Mouse (Mus musculus): Measurements from ENCODE around the gene Hapln2. TPM values are rescaled to one million over a fixed set of nuclear protein-coding genes. Genes with fewer than 3 reads are reported as not detected.
A peak's percentile ranks its signal among the peaks of the same experiment; 100 is the strongest.

Gene Hapln2
- polyA plus RNA-seq (2014; fragmentation: Nextera tagmentation; extraction: Ambion mirVana) = 0.11 TPM in 1 of 2 replicates, not detected in the other

DNA sequence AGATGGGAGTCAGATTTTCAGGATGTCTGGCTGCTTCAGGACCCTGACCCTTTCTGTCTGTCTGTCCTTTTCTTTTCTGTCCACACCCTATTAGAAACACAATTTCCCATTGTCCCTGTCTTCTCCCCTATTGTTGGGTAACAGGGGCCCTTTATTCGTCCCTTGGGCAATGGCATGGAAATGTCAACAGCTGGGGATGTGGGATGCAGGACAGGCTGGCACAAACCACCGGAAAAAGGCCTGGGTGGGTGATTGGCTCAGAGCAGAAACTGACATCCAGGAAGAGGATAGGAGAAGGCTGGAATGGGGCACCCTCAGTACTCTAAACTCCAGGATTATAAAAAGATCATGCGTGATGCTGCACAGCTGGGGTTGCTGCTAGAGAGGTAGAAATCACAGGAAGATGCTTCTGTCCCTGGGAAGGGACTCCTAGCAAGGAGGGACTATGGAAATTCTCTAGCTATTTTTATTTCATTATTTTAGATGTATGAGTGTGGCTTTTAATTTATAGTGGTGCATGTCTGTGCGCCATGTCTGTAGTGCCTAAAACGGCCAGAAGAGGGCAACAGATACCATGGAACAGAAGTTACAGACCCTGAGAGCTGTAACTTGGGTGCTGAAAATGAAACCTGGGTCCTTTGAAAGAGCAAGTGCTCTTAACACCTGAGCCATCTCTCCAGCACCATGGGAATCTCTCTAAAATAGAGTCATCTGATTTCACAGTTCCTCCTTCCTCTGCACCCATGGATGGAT is at the start of gene Hapln2:
TSS of gene Hapln2 (minus strand) at position 150 of the 753 bp plus-strand sequence.
- ATAC-seq (ENCODE audit: low FRiP score) (no peak), DNase-seq (ENCODE audit: low spot score, missing footprints) (peak; percentile 81)
- Histone ChIP-seq H3K9ac (ENCODE audit: low read length) (no peak within 1 kb of the TSS), H3K4me3 (ENCODE audit: low read depth, low read length) (no peak within 1 kb of the TSS), H3K36me3 (ENCODE audit: control insufficient read depth, insufficient read depth, low read length) (no peaks in the 10 kb centered on the region), H3K27ac (ENCODE audit: low read depth, low read length) (no peak within 1 kb of the TSS), H3K4me1 (ENCODE audit: control insufficient read depth, insufficient read depth, low read length) (peaks cover 11% of the 10 kb centered on the region; the same call in 1 of the 2 replicates), H3K27me3 (ENCODE audit: control insufficient read depth, insufficient read depth, low read length) (peaks cover 31% of the 10 kb centered on the region), H3K4me2 (no peak within 1 kb of the TSS), H3K9me3 (ENCODE audit: control insufficient read depth, low read length) (peaks cover 6% of the 10 kb centered on the region; the same call in 1 of the 2 replicates)
- WGBS = 58% methylated on average over 5 of the region's 5 CpGs

DNA sequence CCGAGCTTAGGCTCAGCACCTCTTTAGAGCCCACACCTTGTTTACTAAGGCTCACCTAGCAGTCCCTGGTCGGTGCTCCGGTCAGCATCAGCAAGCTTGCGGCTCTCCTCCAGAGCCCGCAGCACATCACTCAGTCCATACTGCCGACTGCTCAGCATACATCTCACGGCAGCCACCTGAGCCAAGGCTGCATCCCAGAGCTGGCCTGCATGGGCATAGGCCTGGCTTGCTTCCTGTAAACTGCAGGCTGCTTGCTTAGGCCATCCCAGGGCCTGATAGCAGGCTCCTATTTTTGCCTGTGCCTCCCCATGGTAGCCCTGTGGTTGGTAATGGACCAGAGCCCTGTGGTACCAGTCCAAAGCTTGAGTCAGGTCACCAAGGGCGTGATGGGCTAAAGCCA is 47.4 kb upstream of the Hapln2 start:
- no peaks in the 10 kb centered on the region for H3K36me3 ChIP-seq (ENCODE audit: control insufficient read depth, insufficient read depth, low read length)
- H3K27ac ChIP-seq (ENCODE audit: low read depth, low read length) = no peak overlapping the region
- H3K4me2 ChIP-seq = no peak overlapping the region
- H3K9me3 ChIP-seq (ENCODE audit: control insufficient read depth, low read length) = no peaks in the 10 kb centered on the region
- H3K9ac ChIP-seq (ENCODE audit: low read length) = no peak overlapping the region
- 76% methylated on average over 8 of the region's 8 CpGs for WGBS
- H3K4me3 ChIP-seq (ENCODE audit: low read depth, low read length) = no peak overlapping the region
- DNase-seq (ENCODE audit: low spot score, missing footprints) (peak; percentile 49), ATAC-seq (ENCODE audit: low FRiP score) (no peak)
- no peaks in the 10 kb centered on the region for H3K27me3 ChIP-seq (ENCODE audit: control insufficient read depth, insufficient read depth, low read length)
- no peaks in the 10 kb centered on the region for H3K4me1 ChIP-seq (ENCODE audit: control insufficient read depth, insufficient read depth, low read length)

DNA sequence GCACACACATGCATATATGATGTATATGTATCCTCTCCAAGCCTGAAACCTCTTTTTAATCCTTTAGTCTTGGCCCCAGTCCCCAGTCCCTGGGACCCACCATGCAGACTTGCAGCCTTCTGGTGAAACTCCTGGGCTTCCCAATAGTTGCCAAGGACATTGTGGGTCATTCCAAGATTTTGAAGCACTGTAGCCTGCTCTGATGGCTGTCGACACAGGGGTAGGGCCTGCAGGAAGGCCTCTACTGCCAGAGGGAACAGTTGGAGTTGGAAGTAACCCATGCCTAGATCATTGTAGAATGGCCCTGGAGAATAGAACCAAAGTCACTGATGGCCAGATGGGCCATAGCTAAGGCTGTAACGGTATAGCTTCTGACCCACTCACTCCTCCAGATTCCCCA is 47.0 kb upstream of the Hapln2 start:
- Histone ChIP-seq H3K36me3 (ENCODE audit: control insufficient read depth, insufficient read depth, low read length) (no peaks in the 10 kb centered on the region), H3K9ac (ENCODE audit: low read length) (no peak overlapping the region), H3K9me3 (ENCODE audit: control insufficient read depth, low read length) (no peaks in the 10 kb centered on the region), H3K27me3 (ENCODE audit: control insufficient read depth, insufficient read depth, low read length) (no peaks in the 10 kb centered on the region), H3K4me2 (no peak overlapping the region), H3K27ac (ENCODE audit: low read depth, low read length) (no peak overlapping the region), H3K4me1 (ENCODE audit: control insufficient read depth, insufficient read depth, low read length) (no peaks in the 10 kb centered on the region), H3K4me3 (ENCODE audit: low read depth, low read length) (no peak overlapping the region)
- ATAC-seq (ENCODE audit: low FRiP score) = no peak
- no peak for DNase-seq (ENCODE audit: low spot score, missing footprints)
- 69% methylated on average over 2 of the region's 2 CpGs for WGBS

DNA sequence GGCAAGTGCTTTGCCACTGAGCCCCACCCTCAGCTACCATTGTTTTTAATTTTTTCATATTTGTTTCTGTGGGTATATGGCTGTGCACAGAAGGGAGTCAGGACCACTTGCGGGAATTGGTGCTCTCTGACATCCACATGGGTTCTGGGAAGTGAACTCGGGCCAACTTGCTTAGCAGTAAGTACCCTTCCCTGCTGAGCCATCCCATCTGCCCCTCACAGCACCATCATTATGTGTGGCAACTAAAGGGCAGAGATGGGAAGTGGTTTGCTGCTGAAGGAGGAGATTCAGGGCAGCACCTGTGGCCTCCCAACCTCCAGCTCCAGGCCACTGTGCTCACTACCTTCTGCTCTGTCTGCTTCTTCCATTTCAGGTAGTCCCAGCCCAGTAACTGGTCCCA is 46.2 kb upstream of the Hapln2 start:
- Histone ChIP-seq H3K27me3 (ENCODE audit: control insufficient read depth, insufficient read depth, low read length) (no peaks in the 10 kb centered on the region), H3K4me1 (ENCODE audit: control insufficient read depth, insufficient read depth, low read length) (no peaks in the 10 kb centered on the region), H3K27ac (ENCODE audit: low read depth, low read length) (no peak overlapping the region), H3K36me3 (ENCODE audit: control insufficient read depth, insufficient read depth, low read length) (no peaks in the 10 kb centered on the region), H3K9me3 (ENCODE audit: control insufficient read depth, low read length) (no peaks in the 10 kb centered on the region), H3K4me2 (no peak overlapping the region), H3K4me3 (ENCODE audit: low read depth, low read length) (no peak overlapping the region), H3K9ac (ENCODE audit: low read length) (no peak overlapping the region)
- no peak for ATAC-seq (ENCODE audit: low FRiP score)
- peak; percentile 56 for DNase-seq (ENCODE audit: low spot score, missing footprints)
- 71% methylated on average over 2 of the region's 2 CpGs for WGBS

DNA sequence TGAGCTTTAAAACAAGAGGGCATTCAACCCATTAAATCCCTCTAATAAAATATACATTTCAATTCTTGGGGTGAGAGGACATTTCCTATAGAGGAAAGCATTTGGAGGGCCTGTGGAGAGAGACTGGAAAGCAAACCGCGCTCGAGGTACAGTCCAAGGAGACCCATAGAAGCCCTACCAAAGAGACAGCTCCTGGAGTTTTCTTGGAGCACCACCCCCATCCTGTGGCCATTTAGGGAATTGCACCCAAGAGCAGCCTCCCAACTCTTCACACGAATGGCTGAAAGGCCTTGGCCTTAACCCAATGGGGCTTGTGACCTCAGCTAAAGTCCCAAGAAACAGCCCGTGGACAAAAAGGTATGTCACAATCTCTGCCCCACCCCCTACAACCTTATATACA is 44.4 kb upstream of the Hapln2 start:
- Histone ChIP-seq H3K36me3 (ENCODE audit: control insufficient read depth, insufficient read depth, low read length) (no peaks in the 10 kb centered on the region), H3K4me3 (ENCODE audit: low read depth, low read length) (no peak overlapping the region), H3K9me3 (ENCODE audit: control insufficient read depth, low read length) (no peaks in the 10 kb centered on the region), H3K4me1 (ENCODE audit: control insufficient read depth, insufficient read depth, low read length) (no peaks in the 10 kb centered on the region), H3K27ac (ENCODE audit: low read depth, low read length) (no peak overlapping the region), H3K9ac (ENCODE audit: low read length) (no peak overlapping the region), H3K27me3 (ENCODE audit: control insufficient read depth, insufficient read depth, low read length) (no peaks in the 10 kb centered on the region), H3K4me2 (no peak overlapping the region)
- ATAC-seq (ENCODE audit: low FRiP score) = peak; percentile 69
- 3% methylated on average over 5 of the region's 5 CpGs for WGBS
- DNase-seq (ENCODE audit: low spot score, missing footprints) = peak; percentile 99

DNA sequence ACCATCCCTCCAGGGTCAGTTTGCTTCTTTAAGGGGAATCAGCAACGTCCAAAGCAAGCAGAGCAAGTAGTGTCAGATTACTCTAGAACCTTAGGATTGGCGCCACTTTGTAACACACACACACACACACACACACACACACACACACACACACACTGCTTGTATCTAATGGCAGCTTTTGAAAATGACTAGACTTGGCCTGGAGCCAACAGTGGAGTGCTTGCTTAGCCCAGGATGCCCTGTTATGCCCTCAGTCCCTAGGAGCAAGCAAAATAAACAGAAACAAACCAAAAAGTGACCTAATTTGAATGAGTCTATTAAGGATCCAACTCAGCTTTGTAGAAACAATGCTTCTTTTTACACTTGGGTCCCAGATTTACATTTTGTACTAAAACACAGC is 41.0 kb upstream of the Hapln2 start:
- Histone ChIP-seq H3K9ac (ENCODE audit: low read length) (no peak overlapping the region), H3K36me3 (ENCODE audit: control insufficient read depth, insufficient read depth, low read length) (no peaks in the 10 kb centered on the region), H3K4me2 (no peak overlapping the region), H3K27me3 (ENCODE audit: control insufficient read depth, insufficient read depth, low read length) (no peaks in the 10 kb centered on the region), H3K9me3 (ENCODE audit: control insufficient read depth, low read length) (no peaks in the 10 kb centered on the region), H3K4me1 (ENCODE audit: control insufficient read depth, insufficient read depth, low read length) (no peaks in the 10 kb centered on the region), H3K4me3 (ENCODE audit: low read depth, low read length) (no peak overlapping the region), H3K27ac (ENCODE audit: low read depth, low read length) (no peak overlapping the region)
- 57% methylated on average over 2 of the region's 2 CpGs for WGBS
- ATAC-seq (ENCODE audit: low FRiP score) (no peak), DNase-seq (ENCODE audit: low spot score, missing footprints) (peak; percentile 81)

DNA sequence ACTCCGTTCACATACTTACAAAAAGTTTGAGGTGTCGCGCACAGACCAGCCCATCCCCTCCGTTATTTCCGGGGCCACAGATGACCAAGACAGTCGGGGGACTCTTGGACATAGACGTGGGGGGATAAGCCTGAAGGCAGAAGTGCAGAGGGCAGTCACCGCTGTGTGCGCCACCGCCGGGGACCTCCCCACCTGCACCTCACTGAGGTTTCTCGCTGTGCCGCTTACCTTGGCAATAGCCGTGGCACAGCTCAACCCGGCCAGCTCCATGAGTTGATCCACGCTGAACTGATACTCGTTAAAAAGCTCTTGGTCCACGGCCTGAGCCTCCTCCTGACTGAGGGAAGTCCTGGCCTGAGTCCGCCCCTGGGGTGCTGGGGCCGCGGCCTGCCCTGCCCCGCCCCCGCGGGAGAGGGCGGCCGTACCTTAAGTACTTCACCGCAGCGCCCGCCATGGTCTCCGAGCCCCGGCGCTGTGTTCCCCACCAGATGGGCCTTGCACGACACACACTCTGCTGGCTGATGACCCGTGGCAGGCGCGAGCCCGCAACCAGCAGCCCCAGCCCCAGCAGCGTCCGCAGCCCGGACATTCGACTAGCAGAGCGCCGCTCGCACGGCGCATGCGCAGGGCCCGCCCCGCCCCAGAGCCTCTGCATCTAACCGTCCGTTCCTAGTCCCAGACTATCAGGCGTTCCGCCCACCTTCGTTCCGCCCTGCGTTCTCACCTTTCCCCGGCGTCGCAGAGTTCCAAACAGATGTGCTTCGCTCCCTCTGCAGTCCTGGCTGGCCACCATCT is 30.7 kb upstream of the Hapln2 start, which contains the start of gene Naxe:
TSS of gene Naxe (minus strand) at position 594 of the 795 bp plus-strand sequence.
- peak; percentile 99 for DNase-seq (ENCODE audit: low spot score, missing footprints)
- H3K4me1 ChIP-seq (ENCODE audit: control insufficient read depth, insufficient read depth, low read length) = peaks cover 8% of the 10 kb centered on the region
- H3K36me3 ChIP-seq (ENCODE audit: control insufficient read depth, insufficient read depth, low read length) = no peaks in the 10 kb centered on the region; the same call in 1 of the 2 replicates
- H3K4me2 ChIP-seq = peak within 1 kb of the TSS; percentile 93
- no peaks in the 10 kb centered on the region for H3K27me3 ChIP-seq (ENCODE audit: control insufficient read depth, insufficient read depth, low read length)
- H3K4me3 ChIP-seq (ENCODE audit: low read depth, low read length) = peak within 1 kb of the TSS; percentile 85
- H3K9me3 ChIP-seq (ENCODE audit: control insufficient read depth, low read length) = no peaks in the 10 kb centered on the region
- H3K9ac ChIP-seq (ENCODE audit: low read length) = peak within 1 kb of the TSS; percentile 90
- peak within 1 kb of the TSS; percentile 65 for H3K27ac ChIP-seq (ENCODE audit: low read depth, low read length)
- ATAC-seq (ENCODE audit: low FRiP score) = peak; percentile 97
- 1% methylated on average over 60 of the region's 60 CpGs for WGBS

DNA sequence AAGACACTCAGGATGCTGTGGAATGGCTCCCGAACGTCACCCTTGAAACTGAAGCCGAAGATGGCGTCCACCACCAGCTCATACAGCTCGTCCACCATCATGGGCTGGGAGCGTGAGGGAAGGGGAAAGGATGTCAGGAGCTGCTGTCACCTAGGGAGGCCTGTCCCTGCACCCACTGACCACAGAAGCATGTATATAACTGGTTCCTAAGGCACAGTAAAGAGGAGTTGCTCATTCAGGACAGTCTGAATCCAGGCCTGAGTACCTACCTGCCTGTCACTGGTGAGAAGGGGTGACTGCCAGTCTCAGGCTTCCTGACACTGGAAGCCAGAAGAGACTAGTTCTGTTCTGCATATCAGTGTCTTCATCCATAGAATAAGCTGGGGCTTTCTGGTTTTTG is 29.6 kb upstream of the Hapln2 start:
- H3K27me3 ChIP-seq (ENCODE audit: control insufficient read depth, insufficient read depth, low read length) = no peaks in the 10 kb centered on the region
- DNase-seq (ENCODE audit: low spot score, missing footprints) (peak; percentile 79), ATAC-seq (ENCODE audit: low FRiP score) (no peak)
- no peak overlapping the region for H3K27ac ChIP-seq (ENCODE audit: low read depth, low read length)
- H3K9ac ChIP-seq (ENCODE audit: low read length) = no peak overlapping the region
- no peaks in the 10 kb centered on the region; the same call in 1 of the 2 replicates for H3K36me3 ChIP-seq (ENCODE audit: control insufficient read depth, insufficient read depth, low read length)
- no peak overlapping the region; the same call in 1 of the 2 replicates for H3K4me2 ChIP-seq
- no peaks in the 10 kb centered on the region for H3K9me3 ChIP-seq (ENCODE audit: control insufficient read depth, low read length)
- 90% methylated on average over 6 of the region's 6 CpGs for WGBS
- H3K4me1 ChIP-seq (ENCODE audit: control insufficient read depth, insufficient read depth, low read length) = peaks cover 8% of the 10 kb centered on the region
- no peak overlapping the region for H3K4me3 ChIP-seq (ENCODE audit: low read depth, low read length)

DNA sequence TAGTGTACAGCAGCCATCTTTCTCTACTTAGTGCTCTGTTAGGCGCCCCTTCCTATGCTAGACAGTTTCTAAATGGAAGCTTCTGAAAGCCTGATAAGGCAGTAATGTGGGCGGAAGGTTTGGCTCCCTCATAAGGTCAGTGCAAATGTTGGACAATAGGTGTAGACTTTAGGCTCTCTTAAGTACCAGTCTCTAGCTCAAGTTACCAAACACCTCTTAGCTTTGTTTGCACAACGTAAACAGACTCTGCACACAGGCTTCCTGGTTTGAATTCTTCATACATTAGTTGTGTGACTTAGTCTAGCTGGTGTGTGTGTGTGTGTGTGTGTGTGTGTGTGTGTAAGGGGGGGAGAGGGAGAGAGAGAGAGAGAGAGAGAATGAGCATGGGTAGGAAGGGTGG is 22.1 kb upstream of the Hapln2 start:
- Histone ChIP-seq H3K36me3 (ENCODE audit: control insufficient read depth, insufficient read depth, low read length) (no peaks in the 10 kb centered on the region; the same call in 1 of the 2 replicates), H3K4me2 (no peak overlapping the region), H3K4me1 (ENCODE audit: control insufficient read depth, insufficient read depth, low read length) (no peaks in the 10 kb centered on the region), H3K9me3 (ENCODE audit: control insufficient read depth, low read length) (no peaks in the 10 kb centered on the region), H3K27me3 (ENCODE audit: control insufficient read depth, insufficient read depth, low read length) (no peaks in the 10 kb centered on the region), H3K9ac (ENCODE audit: low read length) (no peak overlapping the region), H3K4me3 (ENCODE audit: low read depth, low read length) (no peak overlapping the region), H3K27ac (ENCODE audit: low read depth, low read length) (no peak overlapping the region)
- DNase-seq (ENCODE audit: low spot score, missing footprints) = no peak
- no peak for ATAC-seq (ENCODE audit: low FRiP score)
- WGBS = 94% methylated on average over 3 of the region's 3 CpGs

Measured in midbrain, embryonic 11.5 days (tissue).